Mouse (Mus musculus): ENCODE results near the gene Gm26741. TPM values are rescaled to one million over a fixed set of nuclear protein-coding genes. Genes with fewer than 3 reads are reported as not detected.

Gm26741 gene
- not detected for polyA plus RNA-seq (2017; shearing (Covaris generic))

DNA sequence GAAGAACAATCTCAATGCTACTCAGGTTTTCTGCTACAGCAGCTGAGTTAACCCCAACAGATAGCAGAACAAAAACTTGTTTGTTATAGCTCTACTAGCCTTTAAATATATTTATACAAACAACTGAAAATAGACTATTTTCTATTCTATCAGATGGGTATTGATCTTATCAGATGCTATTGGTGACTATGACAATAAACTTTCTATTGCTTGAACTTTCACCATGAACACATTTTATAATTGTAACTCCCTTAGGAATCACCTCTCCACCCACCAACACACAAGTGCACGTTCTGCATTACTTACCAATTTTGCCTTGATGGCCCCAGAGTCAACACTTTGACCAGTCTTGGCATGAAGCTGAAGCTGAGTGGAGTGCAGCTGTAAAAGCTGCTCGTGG, at the start of gene Gm26741:
Gm26741 (plus strand) TSS at position 301 of the 400 bp plus-strand sequence.

DNA sequence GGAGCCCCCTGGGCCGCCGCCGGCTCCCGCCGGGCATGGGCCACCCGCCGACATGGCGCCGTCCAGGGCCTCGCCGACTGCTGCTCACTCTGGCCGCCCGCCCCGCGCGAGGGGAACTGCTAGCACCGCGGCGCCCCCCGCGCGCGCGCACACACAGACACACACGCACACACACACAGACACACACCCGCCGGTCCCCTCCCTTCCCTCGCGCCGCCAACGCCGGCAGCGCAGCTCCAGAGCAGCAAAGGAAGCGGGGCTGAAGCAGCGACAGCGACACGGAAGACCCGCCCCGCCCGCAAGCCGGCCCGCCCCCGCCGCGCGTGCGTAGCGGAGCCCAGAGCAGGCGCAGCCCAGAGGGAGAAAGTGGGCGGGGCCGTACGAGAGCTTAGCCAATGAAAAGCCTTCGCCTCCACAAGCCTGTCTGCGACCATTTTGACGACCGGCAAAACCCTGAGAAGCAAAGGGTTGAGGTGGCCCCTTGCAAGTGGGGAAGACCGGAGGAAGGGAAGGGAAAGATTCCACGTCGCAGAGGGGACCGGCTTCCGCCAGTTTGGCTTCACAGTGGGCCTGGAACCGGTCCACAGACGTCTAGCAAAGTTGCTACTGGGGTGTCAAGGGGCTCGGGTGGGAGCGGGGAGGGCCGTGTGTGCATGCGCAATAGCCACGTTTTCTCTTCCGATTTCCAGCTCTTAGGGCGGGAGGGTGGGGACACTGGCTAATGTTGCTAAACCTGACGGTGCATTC, 23.5 kb downstream of the Gm26741 start, which contains the start of gene Gopc:
Gopc (minus strand) TSS at position 280 of the 747 bp plus-strand sequence.

DNA sequence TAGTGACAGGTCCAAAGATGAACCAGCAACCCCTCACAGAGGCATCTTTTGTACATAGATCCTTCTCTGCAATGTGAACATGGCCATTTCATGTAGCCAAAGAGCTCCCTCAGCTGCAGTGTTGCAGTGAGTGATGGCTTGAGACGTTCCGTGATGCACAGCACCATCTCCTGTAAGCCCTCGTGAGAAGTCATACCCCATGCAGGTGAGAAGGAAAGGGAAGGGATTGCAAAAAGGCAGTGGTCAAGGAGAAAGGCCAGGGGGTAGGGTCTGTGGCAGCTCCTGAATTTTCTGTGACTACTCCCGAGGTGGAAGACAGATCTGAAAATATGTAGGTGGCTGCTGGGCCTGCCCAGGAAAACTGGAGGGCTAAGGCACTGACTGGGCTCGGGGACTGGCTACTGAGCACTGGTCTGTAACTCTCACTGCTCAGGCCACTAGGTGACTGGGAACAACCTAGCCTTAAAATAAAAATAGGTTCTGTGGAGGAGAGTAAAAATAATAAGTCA, 30.4 kb downstream of the Gm26741 start, which contains the start of gene Nepn:
Nepn (plus strand) TSS at position 51 of the 509 bp plus-strand sequence.

Other genes starting within 250 kb of the Gm26741 start
- gene Ros1, start 163.5 kb upstream of the Gm26741 start, polyA plus RNA-seq (2017; shearing (Covaris generic)): 0.06 TPM
- gene Dcbld1, start 125.1 kb upstream of the Gm26741 start, polyA plus RNA-seq (2017; shearing (Covaris generic)): 0.63 TPM
- 23.7 TPM for gene Gopc, start 23.4 kb downstream of the Gm26741 start, polyA plus RNA-seq (2017; shearing (Covaris generic))
- not detected for gene Nepn, start 30.2 kb downstream of the Gm26741 start, polyA plus RNA-seq (2017; shearing (Covaris generic))
- gene Nus1, start 58.8 kb downstream of the Gm26741 start, polyA plus RNA-seq (2017; shearing (Covaris generic)): 19.4 TPM